Mouse (Mus musculus) liver, postnatal 0 days (tissue): ENCODE measurements around the gene Srp68.

ENCODE experiments used
- CTCF ChIP-seq: sonication (generic); IDR thresholded peaks from 2 replicates; pipeline ENCODE4 v1.5.1; 2016; ENCODE audit warnings: antibody characterized with exemption, low read depth
- EP300 ChIP-seq: IDR thresholded peaks from 2 replicates; pipeline ENCODE4 v1.6.1; 2016; ENCODE audit warnings: antibody characterized with exemption, low read depth, mild to moderate bottlenecking

DNA sequence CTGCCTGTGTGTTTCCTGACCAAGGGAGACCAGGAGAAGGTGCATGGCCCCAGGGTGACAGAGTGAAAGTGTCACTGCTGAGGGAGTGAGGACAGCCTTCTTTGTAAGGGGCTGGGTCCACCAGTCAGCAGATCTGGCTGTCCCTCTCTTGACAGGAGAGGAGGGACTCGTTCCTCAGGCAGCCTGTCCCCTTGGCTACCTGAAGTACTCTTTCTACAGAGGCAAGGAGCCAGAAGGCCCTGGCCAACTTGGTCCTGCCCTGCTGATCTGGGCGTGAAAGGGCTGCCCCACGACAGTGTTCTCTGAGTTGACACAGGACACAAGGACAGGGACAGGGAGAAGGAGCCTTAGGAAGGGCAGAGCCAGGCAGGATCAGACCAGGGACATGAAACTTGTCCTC, 23.0 kb upstream of the Srp68 start:
- TF ChIP-seq CTCF: no peak
- no peak for TF ChIP-seq EP300
